Mouse (Mus musculus): ENCODE results near the gene Slc46a3.

The Slc46a3 gene

GRCm38 (mm10) chr5:147893766-147894454 is 705 bp downstream of the Slc46a3 start:
- DNase-seq, result peak; percentile 17

GRCm38 (mm10) chr5:147893143-147893542 is 1.5 kb downstream of the Slc46a3 start:
- DNase-seq, result no peak

GRCm38 (mm10) chr5:147892735-147893134 is 1.9 kb downstream of the Slc46a3 start:
- DNase-seq, result no peak

- DNase-seq, result no peak
Observed at GRCm38 (mm10) chr5:147888313-147889297, 6.0 kb downstream of the Slc46a3 start.

GRCm38 (mm10) chr5:147883581-147883980 is 11.0 kb downstream of the Slc46a3 start:
- DNase-seq, result no peak

GRCm38 (mm10) chr5:147879971-147880682 is 14.5 kb downstream of the Slc46a3 start:
- no peak for DNase-seq

- no peak for DNase-seq
Observed at GRCm38 (mm10) chr5:147877520-147877919, 17.1 kb downstream of the Slc46a3 start.

- no peak for DNase-seq
Observed at GRCm38 (mm10) chr5:147875210-147875609, 19.4 kb downstream of the Slc46a3 start.

- no peak for DNase-seq
Observed at GRCm38 (mm10) chr5:147874491-147875065, 20.0 kb downstream of the Slc46a3 start.

GRCm38 (mm10) chr5:147871091-147871820 is 23.4 kb downstream of the Slc46a3 start:
- DNase-seq, result no peak

GRCm38 (mm10) chr5:147870296-147870695 is 24.3 kb downstream of the Slc46a3 start:
- DNase-seq, result no peak

- DNase-seq, result no peak
Observed at GRCm38 (mm10) chr5:147869568-147869967, 25.0 kb downstream of the Slc46a3 start.

- no peak for DNase-seq
Observed at GRCm38 (mm10) chr5:147868674-147869073, 25.9 kb downstream of the Slc46a3 start.

GRCm38 (mm10) chr5:147860449-147861261 is 34.0 kb downstream of the Slc46a3 start, which contains the start of gene Pomp:
TSS of gene Pomp (plus strand) at chr5:147860461.
- DNase-seq, result peak; percentile 73

GRCm38 (mm10) chr5:147860076-147860448 is 34.6 kb downstream of the Slc46a3 start:
- no peak for DNase-seq

GRCm38 (mm10) chr5:147850194-147850593 is 44.4 kb downstream of the Slc46a3 start:
- no peak for DNase-seq

- peak; percentile 52 for DNase-seq
Observed at GRCm38 (mm10) chr5:147848164-147848863, 46.3 kb downstream of the Slc46a3 start.

GRCm38 (mm10) chr5:147847361-147847760 is 47.3 kb downstream of the Slc46a3 start:
- no peak for DNase-seq

- DNase-seq, result no peak
Observed at GRCm38 (mm10) chr5:147845319-147845718, 49.3 kb downstream of the Slc46a3 start.

GRCm38 (mm10) chr5:147843340-147843739 is 51.3 kb downstream of the Slc46a3 start:
- no peak for DNase-seq
